Mouse (Mus musculus): ENCODE results near the gene Togaram2.

DNA sequence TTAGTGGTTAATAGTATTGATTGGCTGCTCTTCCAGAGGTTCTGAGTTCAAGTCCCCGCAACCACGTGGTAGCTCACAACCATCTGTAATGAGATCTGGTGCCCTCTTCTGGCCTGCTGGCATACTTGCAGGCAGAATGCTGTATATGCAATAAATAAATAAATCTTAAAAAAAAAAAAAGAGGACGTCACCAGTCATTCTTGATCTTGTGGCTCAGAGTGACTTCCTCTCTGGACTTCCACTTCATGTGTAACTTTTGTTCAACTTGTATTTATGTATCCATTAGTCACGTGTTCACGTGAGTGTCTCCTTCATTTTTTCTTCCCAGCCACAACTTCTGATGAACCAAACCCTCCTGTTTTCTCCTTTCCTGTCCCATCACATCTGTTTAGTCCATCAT is 3.5 kb upstream of the Togaram2 start:
- TF ChIP-seq CTCF (IDR thresholded peaks at IDR 0.05; ENCODE audit: borderline replicate concordance, control insufficient read depth, extremely low read depth, insufficient read depth, low read length, poor library complexity), result no peak
- no peak for TF ChIP-seq POLR2A (IDR thresholded peaks at IDR 0.05; ENCODE audit: control insufficient read depth, extremely low read depth, insufficient read depth, low read length, poor library complexity)
